Mouse (Mus musculus): ENCODE results near the gene Ddb2. TPM values are rescaled to one million over a fixed set of nuclear protein-coding genes. Genes with fewer than 3 reads are reported as not detected.

Gene Ddb2
- polyA plus RNA-seq, 1 experiment, result 1.2 TPM

Other genes starting within 250 kb of the Ddb2 start
- gene Rapsn, start 201.4 kb downstream of the Ddb2 start, polyA plus RNA-seq (2012; fragmentation: generic; extraction: Trizol), result 122 TPM
- gene Psmc3, start 183.0 kb downstream of the Ddb2 start, polyA plus RNA-seq (2012; fragmentation: generic; extraction: Trizol), result 367 TPM
- gene Slc39a13, start 166.6 kb downstream of the Ddb2 start, polyA plus RNA-seq (2012; fragmentation: generic; extraction: Trizol), result 52.3 TPM
- not detected for gene Spi1, start 154.6 kb downstream of the Ddb2 start, polyA plus RNA-seq (2012; fragmentation: generic; extraction: Trizol)
- not detected for gene Mybpc3, start 118.8 kb downstream of the Ddb2 start, polyA plus RNA-seq (2012; fragmentation: generic; extraction: Trizol)
- gene Madd, start 53.1 kb downstream of the Ddb2 start, polyA plus RNA-seq (2012; fragmentation: generic; extraction: Trizol), result 4.9 TPM
- 0.21 TPM for gene Nr1h3, start 34.1 kb downstream of the Ddb2 start, polyA plus RNA-seq (2012; fragmentation: generic; extraction: Trizol)
- 11.3 TPM for gene Acp2, start 34.1 kb downstream of the Ddb2 start, polyA plus RNA-seq (2012; fragmentation: generic; extraction: Trizol)
- 19.0 TPM for gene Pacsin3, start 19.0 kb upstream of the Ddb2 start, polyA plus RNA-seq (2012; fragmentation: generic; extraction: Trizol)
- 67.5 TPM for gene Arfgap2, start 28.0 kb upstream of the Ddb2 start, polyA plus RNA-seq (2012; fragmentation: generic; extraction: Trizol)
- 27.5 TPM for gene 1110051M20Rik, start 207.7 kb upstream of the Ddb2 start, polyA plus RNA-seq (2012; fragmentation: generic; extraction: Trizol)
- gene Lrp4, start 220.5 kb upstream of the Ddb2 start, polyA plus RNA-seq (2012; fragmentation: generic; extraction: Trizol), result 5.6 TPM

All from C2C12 (cell line).